Mouse (Mus musculus) heart, embryonic 11.5 days (tissue): ENCODE results near the gene Pygo2. TPM values are rescaled to one million over a fixed set of nuclear protein-coding genes. Genes with fewer than 3 reads are reported as not detected.

Experiments
- ATAC-seq: fragments of 200-750 bp; cut with Nextera tagmentation; replicated peaks from 2 replicates; pipeline ENCODE4 v1.8.0; 2017; ENCODE audit warnings: moderate library complexity; ENCODE audit not compliant: insufficient number of reproducible peaks, low FRiP score, low TSS enrichment
- H3K27ac ChIP-seq: fragments of 300-500 bp; sonication (generic); 2 replicates; pipeline ENCODE4 v1.5.1; 2014; ENCODE audit warnings: mild to moderate bottlenecking, low read depth, low read length
- H3K27me3 ChIP-seq: fragments of 300-500 bp; sonication (generic); 2 replicates; pipeline ENCODE4 v1.6.1; 2014; ENCODE audit warnings: mild to moderate bottlenecking, low read length, mixed read lengths; ENCODE audit not compliant: control insufficient read depth, insufficient read depth
- H3K36me3 ChIP-seq: fragments of 300-500 bp; sonication (generic); 2 replicates; pipeline ENCODE4 v1.6.1; 2014; ENCODE audit warnings: mild to moderate bottlenecking, low read length, moderate library complexity, mixed read lengths; ENCODE audit not compliant: control insufficient read depth, insufficient read depth
- H3K4me1 ChIP-seq: fragments of 300-500 bp; sonication (generic); 2 replicates; pipeline ENCODE4 v1.6.1; 2014; ENCODE audit warnings: low read length; ENCODE audit not compliant: control insufficient read depth, insufficient read depth
- H3K4me2 ChIP-seq: fragments of 300-500 bp; sonication (generic); 2 replicates; pipeline ENCODE4 v1.6.1; 2014; ENCODE audit warnings: mild to moderate bottlenecking, moderate library complexity
- H3K4me3 ChIP-seq: fragments of 300-500 bp; sonication (generic); 2 replicates; pipeline ENCODE4 v1.5.1; 2014; ENCODE audit warnings: low read depth, low read length
- H3K9ac ChIP-seq: fragments of 300-500 bp; sonication (generic); 2 replicates; pipeline ENCODE4 v1.6.1; 2014; ENCODE audit warnings: mild to moderate bottlenecking, low read depth, low read length, moderate library complexity
- H3K9me3 ChIP-seq: fragments of 300-500 bp; sonication (generic); replicated peaks from 2 replicates; pipeline ENCODE4 v1.6.1; 2016; ENCODE audit warnings: low read length; ENCODE audit not compliant: control insufficient read depth
- whole genome bisulfite sequencing: fragments of 180-500 bp; shearing (Covaris S2); extraction: QIAGEN DNeasy Blood & Tissue Kit; methylation state at CpG from one replicate; pipeline ENCODE4 v1.1.7; 2014; ENCODE audit not compliant: insufficient replicate concordance; 5-methylcytosine and 5-hydroxymethylcytosine counted together
- polyA plus RNA-seq: library from polyadenylated mRNA; unstranded; fragments of >200 nt; fragmentation: Nextera tagmentation; extraction: Ambion mirVana; gene quantifications from 2 replicates; pipeline ENCODE4 v1.2.1, GENCODE M21; 2014

The Pygo2 gene
- polyA plus RNA-seq, 1 experiment from 2014 or later: 31.1 TPM

GRCm38 (mm10) chr3:89395806-89396653 lies 34.0 kb upstream of the Pygo2 start:
- Histone ChIP-seq H3K9ac (peak overlapping the region; percentile 73), H3K9me3 (no peaks in the 10 kb centered on the region), H3K4me3 (peak overlapping the region; percentile 70), H3K4me2 (peak overlapping the region; percentile 100), H3K27ac (peak overlapping the region; percentile 42), H3K36me3 (0 out of 2 replicates have a peak, but pooled peaks cover 2% of the 10 kb centered on the region), H3K27me3 (no peaks in the 10 kb centered on the region), H3K4me1 (peaks cover 19% of the 10 kb centered on the region)
- no peak for ATAC-seq
- under 1% methylated on average over 42 of the region's 44 CpGs for WGBS

GRCm38 (mm10) chr3:89396654-89397005 lies 33.4 kb upstream of the Pygo2 start:
- Histone ChIP-seq H3K4me2 (peak overlapping the region; percentile 100), H3K9ac (peak overlapping the region; percentile 73), H3K4me1 (peaks cover 15% of the 10 kb centered on the region), H3K9me3 (no peaks in the 10 kb centered on the region), H3K27me3 (no peaks in the 10 kb centered on the region), H3K36me3 (0 out of 2 replicates have a peak, but pooled peaks cover 2% of the 10 kb centered on the region), H3K27ac (peak overlapping the region; percentile 42), H3K4me3 (peak overlapping the region; percentile 70)
- WGBS: 0% methylated on average over 4 of the region's 4 CpGs
- ATAC-seq: no peak

GRCm38 (mm10) chr3:89401329-89401728 lies 28.7 kb upstream of the Pygo2 start:
- no peak overlapping the region for H3K27ac ChIP-seq
- no peak overlapping the region for H3K4me3 ChIP-seq
- no peak overlapping the region for H3K4me2 ChIP-seq
- no peaks in the 10 kb centered on the region for H3K27me3 ChIP-seq
- 84% methylated on average over 7 of the region's 7 CpGs for WGBS
- no peak overlapping the region for H3K9ac ChIP-seq
- H3K4me1 ChIP-seq: peaks cover 4% of the 10 kb centered on the region; the same call in 1 of the 2 replicates
- H3K9me3 ChIP-seq: no peaks in the 10 kb centered on the region
- H3K36me3 ChIP-seq: peaks cover 10% of the 10 kb centered on the region
- no peak for ATAC-seq

- Histone ChIP-seq H3K9me3 (no peaks in the 10 kb centered on the region), H3K27me3 (no peaks in the 10 kb centered on the region), H3K4me1 (no peaks in the 10 kb centered on the region), H3K27ac (no peak within 1 kb of the TSS), H3K4me3 (no peak within 1 kb of the TSS), H3K36me3 (peaks cover 12% of the 10 kb centered on the region), H3K9ac (no peak within 1 kb of the TSS), H3K4me2 (no peak within 1 kb of the TSS)
- 75% methylated on average over 5 of the region's 5 CpGs for WGBS
- no peak for ATAC-seq
Measured at GRCm38 (mm10) chr3:89402693-89403092, 27.3 kb upstream of the Pygo2 start, which contains the start of gene Lenep. Gene Lenep, minus strand, starts transcription at chr3:89402793.

GRCm38 (mm10) chr3:89406887-89407286 lies 23.1 kb upstream of the Pygo2 start:
- H3K27ac ChIP-seq: no peak overlapping the region

GRCm38 (mm10) chr3:89408448-89408847 lies 21.6 kb upstream of the Pygo2 start:
- Histone ChIP-seq H3K9ac (no peak overlapping the region), H3K4me1 (peaks cover 6% of the 10 kb centered on the region), H3K4me3 (no peak overlapping the region), H3K4me2 (peak overlapping the region; percentile 16; the same call in 1 of the 2 replicates), H3K27me3 (no peaks in the 10 kb centered on the region), H3K9me3 (no peaks in the 10 kb centered on the region), H3K27ac (no peak overlapping the region), H3K36me3 (peaks cover 7% of the 10 kb centered on the region)
- 57% methylated on average over 16 of the region's 16 CpGs for WGBS
- no peak for ATAC-seq

More at GRCm38 (mm10) chr3:89406887-89407286, 23.1 kb upstream of the Pygo2 start:
- Histone ChIP-seq H3K36me3 (peaks cover 10% of the 10 kb centered on the region), H3K9me3 (no peaks in the 10 kb centered on the region), H3K4me2 (no peak overlapping the region), H3K9ac (no peak overlapping the region), H3K4me1 (peaks cover 6% of the 10 kb centered on the region), H3K27me3 (no peaks in the 10 kb centered on the region), H3K4me3 (no peak overlapping the region)
- WGBS: 87% methylated on average over 6 of the region's 6 CpGs
- no peak for ATAC-seq

- no peak for ATAC-seq
- Histone ChIP-seq H3K4me3 (no peak overlapping the region), H3K27ac (no peak overlapping the region), H3K4me1 (peaks cover 6% of the 10 kb centered on the region), H3K9ac (no peak overlapping the region), H3K36me3 (peaks cover 9% of the 10 kb centered on the region), H3K27me3 (no peaks in the 10 kb centered on the region), H3K9me3 (no peaks in the 10 kb centered on the region), H3K4me2 (no peak overlapping the region)
- WGBS: 87% methylated on average over 3 of the region's 3 CpGs
Measured at GRCm38 (mm10) chr3:89409701-89410100, 20.3 kb upstream of the Pygo2 start.

- Histone ChIP-seq H3K9me3 (no peaks in the 10 kb centered on the region), H3K4me1 (peaks cover 6% of the 10 kb centered on the region), H3K4me3 (peak overlapping the region; percentile 67), H3K27me3 (no peaks in the 10 kb centered on the region), H3K27ac (no peak overlapping the region), H3K9ac (peak overlapping the region; percentile 77), H3K36me3 (peaks cover 17% of the 10 kb centered on the region), H3K4me2 (peak overlapping the region; percentile 67)
- 79% methylated on average over 10 of the region's 10 CpGs for WGBS
- no peak for ATAC-seq
Measured at GRCm38 (mm10) chr3:89410864-89411263, 19.1 kb upstream of the Pygo2 start.
